Mouse (Mus musculus) forebrain, embryonic 12.5 days (tissue): ENCODE data around the gene Elovl1. TPM values are rescaled to one million over a fixed set of nuclear protein-coding genes. Genes with fewer than 3 reads are reported as not detected.

Source experiments
- ATAC-seq: fragments of 200-750 bp; cut with Nextera tagmentation; 2 replicates; pipeline ENCODE4 v1.8.0; 2017; ENCODE audit warnings: moderate TSS enrichment; ENCODE audit not compliant: low FRiP score
- H3K27ac ChIP-seq: fragments of 300-500 bp; sonication (generic); 2 replicates; pipeline ENCODE4 v1.5.1; 2016; ENCODE audit warnings: mild to moderate bottlenecking
- H3K27me3 ChIP-seq: fragments of 300-500 bp; sonication (generic); 2 replicates; pipeline ENCODE4 v1.6.1; 2016; ENCODE audit warnings: mild to moderate bottlenecking
- H3K36me3 ChIP-seq: fragments of 300-500 bp; sonication (generic); replicated peaks from 2 replicates; pipeline ENCODE4 v1.6.1; 2016; ENCODE audit warnings: mild to moderate bottlenecking
- H3K4me1 ChIP-seq: fragments of 300-500 bp; sonication (generic); 2 replicates; pipeline ENCODE4 v1.6.1; 2016
- H3K4me2 ChIP-seq: fragments of 300-500 bp; sonication (generic); 2 replicates; pipeline ENCODE4 v1.6.1; 2016; ENCODE audit warnings: mild to moderate bottlenecking, moderate library complexity
- H3K4me3 ChIP-seq: fragments of 300-500 bp; sonication (generic); replicated peaks from 2 replicates; pipeline ENCODE4 v1.5.1; 2016; ENCODE audit warnings: mild to moderate bottlenecking
- H3K9ac ChIP-seq: fragments of 300-500 bp; sonication (generic); 2 replicates; pipeline ENCODE4 v1.6.1; 2016; ENCODE audit warnings: mild to moderate bottlenecking
- H3K9me3 ChIP-seq: fragments of 300-500 bp; sonication (generic); 2 replicates; pipeline ENCODE4 v1.6.1; 2016
- WGBS: fragments of 180-500 bp; shearing (Covaris S2); methylation state at CpG from one replicate; pipeline ENCODE4 v1.1.7; 2016; 5-methylcytosine and 5-hydroxymethylcytosine counted together
- polyA plus RNA-seq: library from polyadenylated mRNA; unstranded; fragments of >200 nt; fragmentation: Nextera tagmentation; extraction: Ambion mirVana; gene quantifications from 2 replicates; pipeline ENCODE4 v1.2.1, GENCODE M21; 2016

Elovl1 gene
- polyA plus RNA-seq, 1 experiment from 2014 or later = 30.1 TPM

DNA sequence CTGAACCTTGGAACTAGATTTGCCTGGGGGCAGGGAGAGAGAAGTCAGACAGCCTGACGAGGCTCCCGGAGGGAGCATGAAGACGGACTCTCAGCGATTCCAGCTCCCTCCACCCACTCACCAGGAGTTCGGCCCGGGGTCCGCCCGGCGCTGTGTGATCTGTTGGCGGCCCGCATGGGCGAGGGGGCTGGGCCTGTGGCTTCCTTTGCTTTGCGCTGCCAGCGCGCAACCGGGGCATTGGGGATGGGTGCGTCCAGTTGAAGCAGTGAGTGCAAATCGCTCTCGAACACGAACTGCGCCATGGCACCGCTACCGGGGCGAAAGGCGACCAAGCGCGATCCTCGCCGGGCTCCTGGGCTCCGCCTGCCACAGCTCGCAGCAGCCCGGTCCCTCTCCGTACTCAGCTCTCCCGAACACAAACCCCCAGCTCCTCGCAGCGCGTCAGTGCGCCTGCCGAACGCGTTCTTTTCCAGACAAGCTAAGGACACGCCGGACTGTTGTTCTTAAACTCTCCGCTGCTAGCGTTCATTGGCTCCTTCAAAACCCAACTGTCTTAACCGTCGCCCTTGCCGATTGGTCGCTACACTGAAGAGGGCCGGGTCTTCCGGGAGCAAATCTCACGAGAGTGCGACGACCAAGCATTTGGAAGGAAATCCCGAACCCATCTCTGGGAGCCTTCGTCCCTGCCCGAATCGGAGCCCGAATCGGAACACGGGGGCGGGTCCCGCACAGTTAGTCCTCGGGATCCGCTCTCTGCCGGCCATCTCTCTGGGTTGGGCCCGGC lies 9.1 kb downstream of the Elovl1 start, which contains the start of gene Cdc20:
Gene Cdc20, minus strand, starts transcription at position 533 of the 784 bp plus-strand sequence.
- Histone ChIP-seq H3K27me3 (no peaks in the 10 kb centered on the region), H3K36me3 (peaks cover 37% of the 10 kb centered on the region), H3K9me3 (no peaks in the 10 kb centered on the region), H3K4me3 (peak within 1 kb of the TSS; percentile 80), H3K4me2 (peak within 1 kb of the TSS; percentile 85), H3K4me1 (peaks cover 38% of the 10 kb centered on the region), H3K9ac (peak within 1 kb of the TSS; percentile 81), H3K27ac (peak within 1 kb of the TSS; percentile 93)
- ATAC-seq = peak; percentile 96
- under 1% methylated on average over 67 of the region's 67 CpGs for WGBS

DNA sequence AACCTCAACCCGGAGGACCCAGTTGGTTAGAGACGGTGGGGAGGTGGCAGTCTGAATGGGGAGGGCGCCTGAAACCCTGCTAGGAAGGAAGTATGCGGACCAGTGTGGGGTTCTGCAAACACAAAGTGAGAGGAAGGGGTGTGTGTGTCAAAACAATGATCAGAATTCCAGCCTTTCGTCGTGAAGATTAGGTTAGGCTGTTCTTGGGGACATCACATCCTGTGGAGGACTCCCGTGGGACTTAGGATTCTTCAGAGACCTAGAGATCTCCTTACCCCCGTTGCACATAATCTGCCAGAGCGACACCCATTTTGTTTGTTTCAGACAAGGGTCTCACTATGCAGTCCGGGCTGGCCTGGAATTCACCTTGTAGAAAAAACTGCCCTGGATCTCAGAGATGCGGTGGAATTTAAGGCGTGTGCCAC lies 9.9 kb downstream of the Elovl1 start:
- H3K36me3 ChIP-seq = peaks cover 29% of the 10 kb centered on the region
- peak overlapping the region; percentile 85 for H3K4me2 ChIP-seq
- peak overlapping the region; percentile 81 for H3K9ac ChIP-seq
- no peaks in the 10 kb centered on the region for H3K27me3 ChIP-seq
- WGBS = 11% methylated on average over 12 of the region's 12 CpGs
- H3K4me3 ChIP-seq = peak overlapping the region; percentile 80
- peaks cover 38% of the 10 kb centered on the region for H3K4me1 ChIP-seq
- no peak for ATAC-seq
- peak overlapping the region; percentile 93 for H3K27ac ChIP-seq
- H3K9me3 ChIP-seq = no peaks in the 10 kb centered on the region

DNA sequence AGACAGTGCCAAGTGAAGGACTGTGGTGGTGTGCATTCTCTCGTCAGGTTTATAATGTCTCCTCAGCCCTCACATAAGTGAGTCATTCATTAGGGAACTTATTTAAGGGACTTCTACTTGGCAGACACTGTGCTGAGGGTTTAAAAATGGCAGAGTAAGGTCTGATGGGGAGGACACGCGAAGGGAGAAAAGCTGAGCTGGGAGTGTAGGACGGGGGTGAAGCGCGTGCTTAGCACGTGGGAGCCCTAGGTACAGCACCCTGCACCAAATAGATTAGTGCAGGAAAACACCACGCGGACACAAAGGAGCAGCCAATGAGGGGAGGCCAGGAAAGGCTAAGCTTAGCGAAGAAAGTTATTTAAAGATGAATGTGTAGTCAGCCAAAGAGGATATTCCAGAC lies 17.2 kb downstream of the Elovl1 start:
- Histone ChIP-seq H3K4me1 (peaks cover 17% of the 10 kb centered on the region), H3K27me3 (peaks cover 5% of the 10 kb centered on the region; the same call in 1 of the 2 replicates), H3K36me3 (no peaks in the 10 kb centered on the region), H3K4me3 (no peak overlapping the region), H3K27ac (no peak overlapping the region), H3K4me2 (no peak overlapping the region), H3K9ac (no peak overlapping the region), H3K9me3 (no peaks in the 10 kb centered on the region)
- ATAC-seq = no peak
- 83% methylated on average over 10 of the region's 10 CpGs for WGBS

DNA sequence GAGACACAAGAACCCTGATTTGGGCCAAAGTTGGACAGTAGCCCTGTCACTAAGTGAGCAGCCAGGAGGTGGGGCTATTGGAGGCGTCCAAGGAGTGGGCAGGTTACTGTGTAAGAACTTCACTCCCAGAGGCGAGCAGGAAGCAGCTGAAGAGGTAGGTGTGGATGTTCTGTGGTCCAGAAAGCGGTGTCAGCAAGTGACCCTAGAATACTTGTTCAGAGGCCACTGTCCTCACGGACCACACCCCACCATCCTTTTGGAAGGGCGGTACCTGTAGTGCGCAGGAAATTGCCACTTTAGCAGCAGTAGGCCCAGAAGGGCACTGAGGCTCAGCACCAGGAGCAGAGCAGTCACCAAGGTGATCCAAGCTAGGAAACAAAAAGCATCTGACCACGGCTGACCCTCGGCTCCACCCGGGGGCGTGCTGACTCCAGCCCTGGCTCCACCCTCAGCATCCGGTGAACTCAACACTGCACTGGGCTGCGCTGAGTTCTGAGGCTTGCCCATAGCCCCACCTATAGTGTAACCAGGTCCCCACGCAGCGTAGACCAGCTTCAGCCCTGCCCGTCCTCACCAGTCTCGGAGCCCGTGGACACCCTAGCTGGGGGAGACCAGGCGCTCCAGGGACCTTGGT lies 18.0 kb downstream of the Elovl1 start:
- no peaks in the 10 kb centered on the region for H3K36me3 ChIP-seq
- H3K27ac ChIP-seq = no peak overlapping the region
- peak overlapping the region; percentile 48 for H3K9ac ChIP-seq
- H3K4me3 ChIP-seq = peak overlapping the region; percentile 40
- peaks cover 17% of the 10 kb centered on the region for H3K4me1 ChIP-seq
- WGBS = 17% methylated on average over 18 of the region's 18 CpGs
- H3K27me3 ChIP-seq = peaks cover 5% of the 10 kb centered on the region; the same call in 1 of the 2 replicates
- H3K9me3 ChIP-seq = no peaks in the 10 kb centered on the region
- H3K4me2 ChIP-seq = peak overlapping the region; percentile 70
- ATAC-seq = peak; percentile 70

DNA sequence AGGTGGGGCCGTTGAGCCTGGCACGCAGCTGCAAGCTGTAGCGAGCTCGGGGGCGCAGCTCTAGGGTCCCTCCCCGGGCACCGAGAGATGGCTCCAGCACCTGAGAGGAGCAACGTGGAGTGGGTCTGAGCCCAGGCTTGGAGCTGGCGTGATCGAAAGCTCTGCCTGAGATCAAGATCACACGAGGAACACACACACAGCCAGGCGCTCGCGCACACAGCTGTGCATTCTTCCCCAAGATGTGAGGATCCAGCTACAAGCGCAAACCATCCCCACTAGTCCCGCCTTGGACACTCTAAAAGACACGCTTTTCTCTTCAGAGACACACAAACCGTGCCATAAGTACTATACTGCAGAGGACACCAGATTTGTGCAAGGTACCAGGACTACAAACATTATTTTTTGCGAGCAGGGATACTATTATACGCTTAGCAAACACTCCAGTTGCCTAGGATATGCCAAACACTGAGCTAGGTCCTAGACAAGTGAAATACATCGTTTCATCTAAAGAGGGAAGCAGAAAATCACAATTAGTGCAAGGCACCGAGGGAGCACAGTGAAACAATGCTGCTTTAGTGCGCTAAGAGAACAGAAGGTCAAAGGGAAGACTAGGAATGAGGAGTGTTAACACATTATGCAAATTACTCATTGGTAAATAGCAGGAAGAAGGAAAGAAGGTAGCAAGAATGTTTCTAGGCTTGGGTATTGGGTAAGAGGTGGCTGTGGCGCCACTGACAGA lies 18.7 kb downstream of the Elovl1 start:
- no peaks in the 10 kb centered on the region for H3K36me3 ChIP-seq
- peak; percentile 20; the same call in 1 of the 2 replicates for ATAC-seq
- peak overlapping the region; percentile 40 for H3K4me3 ChIP-seq
- no peaks in the 10 kb centered on the region for H3K9me3 ChIP-seq
- peaks cover 5% of the 10 kb centered on the region; the same call in 1 of the 2 replicates for H3K27me3 ChIP-seq
- peak overlapping the region; percentile 70 for H3K4me2 ChIP-seq
- H3K27ac ChIP-seq = no peak overlapping the region; the same call in 1 of the 2 replicates
- peaks cover 17% of the 10 kb centered on the region for H3K4me1 ChIP-seq
- H3K9ac ChIP-seq = peak overlapping the region; percentile 48
- 18% methylated on average over 24 of the region's 24 CpGs for WGBS

DNA sequence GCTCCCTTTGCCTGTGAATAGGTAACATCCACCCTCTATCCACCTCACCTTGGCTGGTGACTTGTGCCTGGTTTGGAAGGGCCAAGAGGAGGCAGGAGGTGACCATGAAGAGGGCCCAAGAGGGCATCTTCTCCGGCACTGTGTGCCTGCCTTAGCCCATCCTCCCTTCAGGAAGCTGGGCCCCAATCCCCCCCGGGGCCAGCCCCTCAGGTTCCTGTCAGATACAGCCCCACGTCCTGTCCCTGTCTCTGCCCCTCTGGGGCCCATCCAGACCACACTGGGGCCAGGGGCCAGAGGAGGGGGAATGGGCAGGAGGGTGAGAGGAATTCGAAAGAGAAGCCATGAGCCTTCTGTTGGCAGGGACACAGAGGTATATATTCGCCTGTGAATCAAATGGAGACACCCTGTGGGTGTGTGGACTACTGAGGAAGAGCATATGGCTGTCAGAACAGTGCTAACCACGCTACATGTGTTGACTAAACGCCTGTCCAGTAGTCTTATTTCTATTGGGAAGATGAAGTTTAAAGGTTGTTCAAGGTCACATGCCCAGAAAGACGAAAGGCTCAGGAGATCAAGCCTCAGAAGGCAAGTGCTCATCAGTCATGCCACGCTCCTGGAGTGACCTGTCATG lies 29.6 kb downstream of the Elovl1 start, which contains the start of gene Mpl:
Gene Mpl, minus strand, starts transcription at position 169 of the 631 bp plus-strand sequence.
- no peak for ATAC-seq
- Histone ChIP-seq H3K9ac (no peak within 1 kb of the TSS), H3K9me3 (no peaks in the 10 kb centered on the region), H3K36me3 (no peaks in the 10 kb centered on the region), H3K27ac (no peak within 1 kb of the TSS), H3K4me3 (no peak within 1 kb of the TSS), H3K4me2 (no peak within 1 kb of the TSS), H3K27me3 (no peaks in the 10 kb centered on the region), H3K4me1 (no peaks in the 10 kb centered on the region)
- WGBS = 74% methylated on average over 9 of the region's 9 CpGs

DNA sequence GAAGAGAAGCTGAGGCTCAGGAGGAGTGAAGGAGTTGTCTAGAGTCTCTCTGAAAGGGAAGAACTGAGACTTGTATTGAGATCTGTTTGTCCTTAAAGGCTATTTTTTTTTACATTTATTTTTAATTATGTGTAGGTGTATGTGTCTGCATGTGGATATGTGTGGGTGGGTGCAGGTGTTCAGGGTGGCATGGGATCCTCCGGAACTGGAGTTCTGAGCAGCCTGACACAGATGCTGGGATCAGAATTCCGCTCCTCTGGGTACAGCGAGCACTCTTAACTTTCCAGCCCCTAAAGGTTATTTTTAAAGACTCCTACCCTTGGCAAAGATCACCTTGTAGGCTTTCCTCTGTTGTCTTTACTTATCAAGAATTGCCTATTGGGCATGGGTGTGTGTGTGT lies 37.1 kb downstream of the Elovl1 start:
- Histone ChIP-seq H3K36me3 (no peaks in the 10 kb centered on the region), H3K9ac (no peak overlapping the region), H3K27ac (no peak overlapping the region), H3K4me1 (no peaks in the 10 kb centered on the region), H3K4me2 (no peak overlapping the region), H3K9me3 (0 out of 2 replicates have a peak, but pooled peaks cover 3% of the 10 kb centered on the region), H3K27me3 (no peaks in the 10 kb centered on the region), H3K4me3 (no peak overlapping the region)
- ATAC-seq = no peak
- WGBS = 93% methylated on average over 3 of the region's 3 CpGs

DNA sequence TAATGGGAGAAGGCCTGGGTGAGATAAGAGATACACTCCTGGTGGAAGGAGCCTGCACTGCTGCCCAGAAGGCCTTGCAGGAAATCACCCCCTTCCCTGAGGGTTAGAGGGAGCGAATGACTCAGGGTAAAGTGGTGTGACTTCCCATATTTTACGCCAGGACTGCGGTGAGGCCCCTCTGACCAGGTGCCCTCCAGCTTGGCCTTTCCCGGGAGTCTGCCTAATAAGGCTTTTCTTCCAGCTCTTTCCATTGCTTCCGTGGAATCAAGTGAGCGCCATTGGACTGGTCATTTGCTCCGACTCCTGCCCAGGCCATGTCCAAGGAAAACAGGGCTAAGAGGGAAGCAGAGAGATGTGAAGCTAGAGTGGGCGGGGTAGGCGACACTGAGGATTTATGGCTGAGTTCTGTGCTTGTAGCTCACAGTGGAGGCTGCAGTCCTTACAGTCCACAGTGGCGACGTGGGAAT lies 37.8 kb downstream of the Elovl1 start:
- no peak for ATAC-seq
- Histone ChIP-seq H3K9me3 (0 out of 2 replicates have a peak, but pooled peaks cover 3% of the 10 kb centered on the region), H3K27ac (no peak overlapping the region), H3K4me1 (no peaks in the 10 kb centered on the region), H3K4me2 (no peak overlapping the region), H3K36me3 (no peaks in the 10 kb centered on the region), H3K4me3 (no peak overlapping the region), H3K27me3 (no peaks in the 10 kb centered on the region), H3K9ac (no peak overlapping the region)
- WGBS = 64% methylated on average over 11 of the region's 11 CpGs

DNA sequence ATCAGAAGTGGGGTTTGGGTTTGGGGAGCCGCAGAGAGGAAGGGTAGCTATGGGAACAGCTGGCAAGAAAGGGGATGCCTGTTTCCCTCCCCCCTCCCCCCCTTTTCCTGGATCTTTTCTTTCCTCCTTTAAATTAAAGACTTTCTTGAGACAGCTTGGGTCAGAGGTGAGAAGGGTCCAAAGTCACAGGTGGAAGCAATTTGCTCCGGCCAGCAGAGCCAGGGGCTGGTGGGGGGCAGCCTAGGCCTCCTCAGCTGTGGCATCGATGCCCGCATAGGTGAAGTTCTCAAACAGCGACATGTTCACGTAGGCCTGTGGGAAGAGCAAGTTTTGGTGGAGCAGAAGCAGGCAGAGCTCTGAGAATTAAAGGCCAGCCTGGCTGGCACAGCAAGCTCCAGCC lies 43.4 kb downstream of the Elovl1 start:
- no peak for ATAC-seq
- Histone ChIP-seq H3K27ac (no peak overlapping the region), H3K36me3 (no peaks in the 10 kb centered on the region), H3K9me3 (0 out of 2 replicates have a peak, but pooled peaks cover 3% of the 10 kb centered on the region), H3K4me1 (no peaks in the 10 kb centered on the region), H3K27me3 (no peaks in the 10 kb centered on the region), H3K4me3 (no peak overlapping the region), H3K9ac (no peak overlapping the region), H3K4me2 (no peak overlapping the region)
- WGBS = 84% methylated on average over 6 of the region's 6 CpGs

DNA sequence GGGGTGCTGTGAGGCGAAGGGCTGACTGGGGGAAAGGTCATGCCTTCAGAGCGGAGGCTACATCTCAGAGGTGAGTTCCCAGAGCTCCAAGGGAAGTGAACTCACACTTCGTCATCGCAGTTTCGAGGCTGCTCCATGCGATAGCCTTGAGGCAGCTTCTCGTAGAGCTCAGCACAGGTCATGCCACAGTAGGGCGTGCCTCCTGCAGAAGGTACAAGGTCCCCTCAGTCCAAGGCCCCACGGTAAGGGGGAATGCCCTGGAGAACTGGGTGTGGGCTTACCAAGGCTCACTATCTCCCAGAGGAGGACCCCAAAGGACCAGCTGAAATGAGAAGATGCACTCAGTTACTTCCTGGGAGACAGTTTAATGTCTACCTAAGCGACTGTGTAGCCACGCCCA lies 44.8 kb downstream of the Elovl1 start:
- no peak overlapping the region for H3K9ac ChIP-seq
- H3K27me3 ChIP-seq = no peaks in the 10 kb centered on the region
- 0 out of 2 replicates have a peak, but pooled peaks cover 3% of the 10 kb centered on the region for H3K9me3 ChIP-seq
- H3K27ac ChIP-seq = no peak overlapping the region
- H3K36me3 ChIP-seq = no peaks in the 10 kb centered on the region
- H3K4me2 ChIP-seq = no peak overlapping the region
- ATAC-seq = no peak
- peaks cover 8% of the 10 kb centered on the region; the same call in 1 of the 2 replicates for H3K4me1 ChIP-seq
- no peak overlapping the region for H3K4me3 ChIP-seq
- 95% methylated on average over 11 of the region's 11 CpGs for WGBS

DNA sequence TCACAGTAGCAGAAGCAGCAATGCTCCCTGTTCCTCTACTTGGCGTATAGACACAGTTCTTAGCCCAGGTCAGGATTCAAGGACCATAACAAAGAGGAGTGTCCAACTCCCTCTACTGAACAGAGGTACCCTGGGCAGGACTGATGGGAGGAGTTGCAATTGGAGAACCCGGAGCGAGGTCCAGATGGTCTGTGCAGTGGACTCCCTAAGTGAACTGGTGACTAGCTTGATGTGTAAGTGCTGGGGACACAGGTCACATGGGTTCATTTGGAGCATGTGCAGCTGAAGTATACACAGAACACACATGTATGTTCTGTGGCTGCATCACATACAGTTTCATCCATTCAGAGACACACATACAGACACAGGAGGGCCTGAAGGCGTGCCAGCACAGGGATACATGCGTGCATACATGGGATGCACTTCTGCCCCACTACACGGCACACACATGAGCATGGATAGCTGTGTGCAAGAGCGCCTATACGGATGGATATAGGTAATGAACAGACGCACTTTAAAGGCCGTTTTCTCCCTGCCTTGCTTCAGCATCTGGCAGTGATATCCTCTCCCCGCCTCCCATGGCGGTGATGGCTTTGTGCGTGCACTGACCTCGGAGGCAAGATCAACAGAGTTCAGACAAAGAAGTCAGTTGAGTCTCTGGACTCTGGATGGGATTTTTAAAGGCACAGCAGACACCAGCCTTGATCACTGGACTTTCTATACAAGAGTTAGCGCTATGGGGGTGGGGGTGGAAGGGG lies 49.1 kb downstream of the Elovl1 start:
- H3K4me1 ChIP-seq = peaks cover 8% of the 10 kb centered on the region; the same call in 1 of the 2 replicates
- H3K9me3 ChIP-seq = no peaks in the 10 kb centered on the region
- H3K27me3 ChIP-seq = no peaks in the 10 kb centered on the region
- H3K36me3 ChIP-seq = no peaks in the 10 kb centered on the region
- H3K9ac ChIP-seq = no peak overlapping the region
- WGBS = 48% methylated on average over 15 of the region's 15 CpGs
- H3K27ac ChIP-seq = no peak overlapping the region
- no peak overlapping the region for H3K4me2 ChIP-seq
- H3K4me3 ChIP-seq = no peak overlapping the region
- ATAC-seq = no peak
